Mouse (Mus musculus) hindbrain, embryonic 12.5 days (tissue): Measurements from ENCODE around the gene C1galt1c1. TPM values are rescaled to one million over a fixed set of nuclear protein-coding genes. Genes with fewer than 3 reads are reported as not detected.

Experiments
- ATAC-seq: fragments of 200-750 bp; cut with Nextera tagmentation; 2 replicates; pipeline ENCODE4 v1.8.0; 2017; ENCODE audit warnings: moderate TSS enrichment; ENCODE audit not compliant: low FRiP score
- H3K27ac ChIP-seq: fragments of 300-500 bp; sonication (generic); 2 replicates; pipeline ENCODE4 v1.5.1; 2016; ENCODE audit warnings: mild to moderate bottlenecking
- H3K27me3 ChIP-seq: fragments of 300-500 bp; sonication (generic); 2 replicates; pipeline ENCODE4 v1.6.1; 2016; ENCODE audit warnings: mild to moderate bottlenecking
- H3K36me3 ChIP-seq: fragments of 300-500 bp; sonication (generic); 2 replicates; pipeline ENCODE4 v1.6.1; 2016; ENCODE audit warnings: mild to moderate bottlenecking
- H3K4me1 ChIP-seq: fragments of 300-500 bp; sonication (generic); 2 replicates; pipeline ENCODE4 v1.6.1; 2016
- H3K4me2 ChIP-seq: fragments of 300-500 bp; sonication (generic); replicated peaks from 2 replicates; pipeline ENCODE4 v1.6.1; 2016; ENCODE audit warnings: mild to moderate bottlenecking
- H3K4me3 ChIP-seq: fragments of 300-500 bp; sonication (generic); 2 replicates; pipeline ENCODE4 v1.5.1; 2016; ENCODE audit warnings: mild to moderate bottlenecking
- H3K9ac ChIP-seq: fragments of 300-500 bp; sonication (generic); 2 replicates; pipeline ENCODE4 v1.6.1; 2016; ENCODE audit warnings: mild to moderate bottlenecking, moderate library complexity
- H3K9me3 ChIP-seq: fragments of 300-500 bp; sonication (generic); replicated peaks from 2 replicates; pipeline ENCODE4 v1.6.1; 2016; ENCODE audit warnings: mild to moderate bottlenecking
- WGBS: fragments of 180-500 bp; shearing (Covaris S2); methylation state at CpG from one replicate; pipeline ENCODE4 v1.1.7; 2016; 5-methylcytosine and 5-hydroxymethylcytosine counted together
- polyA plus RNA-seq: library from polyadenylated mRNA; unstranded; fragments of >200 nt; fragmentation: Nextera tagmentation; extraction: Ambion mirVana; gene quantifications from 2 replicates; pipeline ENCODE4 v1.2.1, GENCODE M21; 2016

Gene C1galt1c1
- polyA plus RNA-seq, result 25.9 and 29.0 TPM in 2 replicates

GRCm38 (mm10) chrX:38634801-38635637, at the start of gene C1galt1c1:
Gene C1galt1c1, minus strand, starts transcription at chrX:38635087.
- H3K9me3 ChIP-seq, result no peaks in the 10 kb centered on the region
- no peaks in the 10 kb centered on the region for H3K36me3 ChIP-seq
- H3K4me3 ChIP-seq, result peak within 1 kb of the TSS; percentile 47
- peak within 1 kb of the TSS; percentile 65 for H3K9ac ChIP-seq
- ATAC-seq, result peak; percentile 99
- 28% methylated on average over 43 of the region's 43 CpGs for WGBS
- H3K4me1 ChIP-seq, result peaks cover 2% of the 10 kb centered on the region; the same call in 1 of the 2 replicates
- H3K27me3 ChIP-seq, result no peaks in the 10 kb centered on the region
- peak within 1 kb of the TSS; percentile 86 for H3K27ac ChIP-seq
- H3K4me2 ChIP-seq, result peak within 1 kb of the TSS; percentile 47

GRCm38 (mm10) chrX:38681972-38682371, 47.1 kb upstream of the C1galt1c1 start:
- Histone ChIP-seq H3K4me2 (no peak overlapping the region), H3K4me3 (no peak overlapping the region), H3K27me3 (no peaks in the 10 kb centered on the region), H3K36me3 (no peaks in the 10 kb centered on the region), H3K9me3 (no peaks in the 10 kb centered on the region), H3K9ac (no peak overlapping the region), H3K27ac (no peak overlapping the region), H3K4me1 (no peaks in the 10 kb centered on the region)
- no peak for ATAC-seq
- 64% methylated on average over 2 of the region's 2 CpGs for WGBS

GRCm38 (mm10) chrX:38669111-38669903, 34.4 kb upstream of the C1galt1c1 start:
- no peak overlapping the region for H3K4me3 ChIP-seq
- no peaks in the 10 kb centered on the region for H3K27me3 ChIP-seq

DNA sequence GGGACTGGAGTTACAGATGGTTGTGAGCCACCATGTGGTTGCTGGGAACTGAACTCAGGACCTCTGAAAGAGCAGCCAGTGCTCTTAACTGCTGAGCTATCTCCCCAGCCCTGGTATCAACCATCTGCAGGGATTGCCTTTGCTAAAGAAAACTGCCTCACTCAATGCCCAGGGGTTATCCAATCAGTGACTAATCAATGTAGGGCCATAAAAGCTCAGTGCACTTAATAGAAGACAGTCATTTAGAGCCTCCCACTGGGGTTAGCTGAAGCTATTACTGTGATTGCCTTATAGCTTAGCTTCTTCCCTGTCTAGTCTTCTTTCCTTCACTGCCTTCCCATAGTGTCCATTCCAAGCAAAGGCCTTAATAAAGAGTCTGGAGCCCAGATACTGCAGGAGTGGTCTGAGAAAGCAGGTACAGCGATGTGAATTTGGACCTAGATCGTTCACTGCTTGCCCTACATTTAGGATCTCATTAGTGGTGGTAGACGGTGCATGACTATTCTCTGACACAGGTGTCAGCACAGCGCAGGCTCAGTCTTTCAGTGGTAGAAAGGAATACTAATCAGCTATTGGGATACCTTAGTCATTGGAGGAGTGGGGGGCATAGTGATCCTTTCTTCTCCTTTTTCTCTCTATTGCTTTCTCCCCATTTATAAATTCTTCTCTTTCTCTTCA, 21.5 kb upstream of the C1galt1c1 start:
- WGBS, result 75% methylated on average over 4 of the region's 4 CpGs
- Histone ChIP-seq H3K4me3 (no peak overlapping the region), H3K4me1 (no peaks in the 10 kb centered on the region), H3K9me3 (0 out of 2 replicates have a peak, but pooled peaks cover 5% of the 10 kb centered on the region), H3K27me3 (no peaks in the 10 kb centered on the region), H3K9ac (no peak overlapping the region), H3K27ac (no peak overlapping the region), H3K4me2 (no peak overlapping the region), H3K36me3 (no peaks in the 10 kb centered on the region)
- ATAC-seq, result no peak; the same call in 1 of the 2 replicates

More at GRCm38 (mm10) chrX:38669111-38669903, 34.4 kb upstream of the C1galt1c1 start:
- no peak overlapping the region for H3K4me2 ChIP-seq
- H3K27ac ChIP-seq, result no peak overlapping the region
- H3K4me1 ChIP-seq, result no peaks in the 10 kb centered on the region
- ATAC-seq, result no peak
- WGBS, result 80% methylated on average over 6 of the region's 6 CpGs
- H3K9me3 ChIP-seq, result no peaks in the 10 kb centered on the region
- H3K36me3 ChIP-seq, result no peaks in the 10 kb centered on the region
- no peak overlapping the region for H3K9ac ChIP-seq

DNA sequence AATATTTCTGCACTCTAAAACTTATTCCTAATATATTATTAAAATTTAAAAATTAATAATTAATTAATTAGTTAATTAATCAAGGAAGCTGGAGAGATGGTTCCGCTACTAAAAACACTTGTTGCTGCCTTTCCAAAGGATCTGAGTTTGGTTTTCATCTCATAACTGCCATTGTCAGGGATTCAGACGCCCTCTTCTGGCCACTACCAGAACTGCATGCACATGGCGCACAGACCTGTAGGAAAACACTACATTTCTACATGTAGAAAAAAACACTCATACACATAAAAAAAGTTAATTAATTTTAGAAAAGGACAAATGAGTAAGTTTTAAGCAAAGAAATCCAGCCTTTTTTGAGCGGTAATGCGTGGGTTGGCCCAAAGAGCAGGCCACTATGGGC, 19.8 kb upstream of the C1galt1c1 start:
- Histone ChIP-seq H3K36me3 (no peaks in the 10 kb centered on the region), H3K9me3 (0 out of 2 replicates have a peak, but pooled peaks cover 5% of the 10 kb centered on the region), H3K27me3 (no peaks in the 10 kb centered on the region), H3K4me2 (no peak overlapping the region), H3K9ac (no peak overlapping the region), H3K4me3 (no peak overlapping the region), H3K4me1 (no peaks in the 10 kb centered on the region), H3K27ac (no peak overlapping the region)
- WGBS, result 81% methylated on average over 5 of the region's 5 CpGs
- no peak for ATAC-seq

DNA sequence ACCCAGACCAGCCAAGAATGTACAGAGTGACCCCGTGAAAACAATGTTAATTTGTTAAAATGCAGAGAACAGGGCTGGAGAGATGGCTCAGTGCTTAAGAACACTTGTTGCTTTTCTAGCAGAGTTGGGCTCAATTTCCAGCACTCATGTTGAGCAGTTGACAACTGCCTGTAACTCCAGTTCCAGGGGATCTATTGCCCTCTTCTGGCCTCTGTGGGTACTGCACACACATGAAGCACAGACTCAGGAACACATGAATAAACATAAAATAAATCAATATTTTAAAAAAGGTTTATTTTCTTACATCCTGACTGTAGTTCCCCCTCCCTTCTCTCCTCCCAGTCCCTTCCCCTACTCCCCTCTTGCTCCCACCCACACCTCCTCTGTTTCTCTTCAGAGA, 18.3 kb upstream of the C1galt1c1 start:
- H3K9ac ChIP-seq, result no peak overlapping the region

GRCm38 (mm10) chrX:38651167-38651566, 16.3 kb upstream of the C1galt1c1 start:
- H3K4me2 ChIP-seq, result no peak overlapping the region
- H3K9me3 ChIP-seq, result 0 out of 2 replicates have a peak, but pooled peaks cover 5% of the 10 kb centered on the region
- H3K27me3 ChIP-seq, result no peaks in the 10 kb centered on the region
- H3K4me3 ChIP-seq, result no peak overlapping the region
- no peaks in the 10 kb centered on the region for H3K36me3 ChIP-seq
- no peak overlapping the region for H3K9ac ChIP-seq
- WGBS, result 29% methylated on average over 5 of the region's 7 CpGs
- no peak overlapping the region for H3K27ac ChIP-seq
- no peaks in the 10 kb centered on the region for H3K4me1 ChIP-seq
- ATAC-seq, result no peak

More for the DNA sequence above, 18.3 kb upstream of the C1galt1c1 start:
- WGBS, result 59% methylated on average over 1 of the region's 1 CpGs
- Histone ChIP-seq H3K27me3 (no peaks in the 10 kb centered on the region), H3K27ac (no peak overlapping the region), H3K36me3 (no peaks in the 10 kb centered on the region), H3K4me1 (no peaks in the 10 kb centered on the region), H3K9me3 (0 out of 2 replicates have a peak, but pooled peaks cover 5% of the 10 kb centered on the region), H3K4me2 (no peak overlapping the region), H3K4me3 (no peak overlapping the region)
- no peak for ATAC-seq

DNA sequence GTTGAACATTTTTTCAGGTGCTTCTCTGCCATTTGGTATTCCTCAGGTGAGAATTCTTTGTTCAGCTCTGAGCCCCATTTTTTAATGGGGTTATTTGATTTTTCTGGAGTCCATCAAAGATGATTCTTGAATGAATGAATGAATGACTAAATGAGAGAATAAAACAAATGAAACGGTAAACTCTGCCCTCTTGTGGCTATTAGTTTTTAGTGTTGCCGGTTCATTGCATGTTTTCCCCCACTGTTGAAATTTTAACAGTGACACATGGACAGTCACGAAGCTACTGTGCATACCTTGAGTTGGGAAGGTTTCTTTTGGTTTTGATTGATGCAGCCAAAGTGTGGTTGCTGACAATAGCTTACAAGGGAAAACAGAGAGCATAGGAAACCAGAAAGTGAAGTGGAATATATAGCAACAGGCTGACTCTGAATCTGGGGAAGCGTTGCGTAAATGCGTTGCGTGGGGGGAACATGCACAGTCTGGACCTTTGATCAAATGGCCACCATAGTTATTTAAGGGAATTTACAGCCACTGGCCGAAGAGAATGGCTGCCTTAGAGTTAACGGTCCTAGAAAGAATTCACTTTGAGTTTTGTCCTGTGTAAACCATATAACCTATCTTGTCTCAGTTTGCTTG, 15.6 kb upstream of the C1galt1c1 start:
- 65% methylated on average over 9 of the region's 9 CpGs for WGBS
- Histone ChIP-seq H3K9ac (no peak overlapping the region), H3K4me2 (no peak overlapping the region), H3K36me3 (no peaks in the 10 kb centered on the region), H3K27ac (no peak overlapping the region), H3K27me3 (no peaks in the 10 kb centered on the region), H3K4me3 (no peak overlapping the region), H3K9me3 (0 out of 2 replicates have a peak, but pooled peaks cover 5% of the 10 kb centered on the region), H3K4me1 (no peaks in the 10 kb centered on the region)
- no peak for ATAC-seq

DNA sequence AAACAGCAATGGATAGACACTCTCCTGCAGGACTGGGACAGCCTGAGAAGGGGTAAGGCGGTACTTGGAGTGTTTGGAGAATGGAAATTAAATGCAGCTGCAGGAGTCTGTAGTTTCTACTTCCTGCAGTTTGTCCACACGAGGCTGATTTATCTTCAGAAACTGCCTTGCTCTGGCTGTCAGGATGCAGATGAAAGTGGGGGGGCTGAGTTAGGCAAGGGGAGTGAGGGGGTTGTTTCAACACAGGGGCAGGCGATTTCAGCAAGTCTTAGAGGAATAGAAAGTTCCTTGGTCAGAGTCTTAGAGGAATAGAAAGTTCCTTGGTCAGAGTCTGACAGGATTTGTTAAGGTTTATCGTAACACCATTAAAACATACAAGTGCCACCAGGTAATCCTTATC, 7.3 kb upstream of the C1galt1c1 start:
- no peaks in the 10 kb centered on the region for H3K4me1 ChIP-seq
- no peak overlapping the region for H3K4me3 ChIP-seq
- no peaks in the 10 kb centered on the region for H3K36me3 ChIP-seq
- no peak overlapping the region for H3K9ac ChIP-seq
- WGBS, result 85% methylated on average over 4 of the region's 4 CpGs
- no peak overlapping the region for H3K4me2 ChIP-seq
- no peak overlapping the region for H3K27ac ChIP-seq
- no peaks in the 10 kb centered on the region for H3K27me3 ChIP-seq
- ATAC-seq, result no peak
- H3K9me3 ChIP-seq, result no peaks in the 10 kb centered on the region

DNA sequence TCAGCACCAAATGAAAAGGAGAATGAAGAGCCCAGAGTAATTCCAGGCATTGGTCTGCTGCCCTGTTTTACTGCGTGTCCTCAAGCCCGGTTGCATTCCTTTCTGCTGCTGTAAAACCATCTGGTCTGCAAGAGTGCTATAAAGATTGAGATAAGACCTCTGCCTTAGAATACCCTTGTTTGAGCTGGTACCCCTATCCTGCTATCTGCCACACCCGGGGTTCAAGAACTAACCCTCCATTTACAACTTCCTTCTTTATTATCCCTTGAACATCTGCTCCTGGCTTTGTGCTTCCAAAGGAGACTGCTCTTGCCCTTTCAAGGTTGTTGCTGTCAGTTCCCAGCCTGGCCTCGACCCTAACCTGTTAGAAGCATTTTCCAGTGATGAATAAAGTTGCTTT, 6.5 kb upstream of the C1galt1c1 start:
- no peaks in the 10 kb centered on the region for H3K9me3 ChIP-seq
- H3K27ac ChIP-seq, result no peak overlapping the region
- WGBS, result 71% methylated on average over 4 of the region's 4 CpGs
- H3K4me3 ChIP-seq, result no peak overlapping the region
- no peaks in the 10 kb centered on the region for H3K4me1 ChIP-seq
- no peaks in the 10 kb centered on the region for H3K27me3 ChIP-seq
- no peak for ATAC-seq
- no peak overlapping the region for H3K9ac ChIP-seq
- H3K4me2 ChIP-seq, result no peak overlapping the region
- no peaks in the 10 kb centered on the region for H3K36me3 ChIP-seq

DNA sequence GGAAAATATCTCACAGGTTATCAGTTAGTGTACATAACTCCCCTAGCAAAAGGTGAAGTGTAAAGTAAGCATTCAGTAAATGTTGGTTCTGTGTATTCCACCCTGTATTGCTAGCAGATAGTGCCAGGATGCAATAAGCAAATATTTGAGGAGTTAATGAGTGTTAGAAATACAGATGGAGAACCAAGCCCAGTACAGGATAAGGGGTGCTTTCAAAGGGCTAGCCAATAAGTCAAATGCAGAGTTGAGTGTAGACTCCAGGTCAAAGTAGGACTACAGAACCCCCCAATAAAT, 698 bp upstream of the C1galt1c1 start:
- Histone ChIP-seq H3K9ac (no peak overlapping the region), H3K4me3 (peak overlapping the region; percentile 47), H3K27me3 (no peaks in the 10 kb centered on the region), H3K36me3 (no peaks in the 10 kb centered on the region), H3K4me2 (peak overlapping the region; percentile 47), H3K27ac (no peak overlapping the region), H3K9me3 (no peaks in the 10 kb centered on the region), H3K4me1 (peaks cover 2% of the 10 kb centered on the region; the same call in 1 of the 2 replicates)
- ATAC-seq, result peak; percentile 20

- ATAC-seq, result peak; percentile 70
- peak overlapping the region; percentile 53 for H3K4me2 ChIP-seq
- H3K4me1 ChIP-seq, result no peaks in the 10 kb centered on the region
- peak overlapping the region; percentile 88 for H3K27ac ChIP-seq
- H3K9me3 ChIP-seq, result no peaks in the 10 kb centered on the region
- peak overlapping the region; percentile 54 for H3K9ac ChIP-seq
- no peaks in the 10 kb centered on the region for H3K36me3 ChIP-seq
- no peaks in the 10 kb centered on the region for H3K27me3 ChIP-seq
- WGBS, result 15% methylated on average over 3 of the region's 3 CpGs
- peak overlapping the region; percentile 46 for H3K4me3 ChIP-seq
Observed at GRCm38 (mm10) chrX:38600995-38601369, 33.9 kb downstream of the C1galt1c1 start.
